Mouse (Mus musculus): Measurements from ENCODE around the gene Cep89. TPM values are rescaled to one million over a fixed set of nuclear protein-coding genes. Genes with fewer than 3 reads are reported as not detected.

The Cep89 gene
- polyA plus RNA-seq, 1 experiment from 2014 or later = 23.8 TPM

Other genes with a start within 250 kb of the Cep89 start
- 2.1 and 4.2 TPM in 2 replicates for gene Slc7a10, start 210.7 kb upstream of the Cep89 start, polyA plus RNA-seq (2014; fragmentation: Nextera tagmentation; extraction: Ambion mirVana)
- 21.4 and 22.3 TPM in 2 replicates for gene Lrp3, start 181.5 kb upstream of the Cep89 start, polyA plus RNA-seq (2014; fragmentation: Nextera tagmentation; extraction: Ambion mirVana)
- 21.2 and 24.0 TPM in 2 replicates for gene Gpatch1, start 78.6 kb upstream of the Cep89 start, polyA plus RNA-seq (2014; fragmentation: Nextera tagmentation; extraction: Ambion mirVana)
- gene Rhpn2, start 62.9 kb upstream of the Cep89 start, polyA plus RNA-seq (2014; fragmentation: Nextera tagmentation; extraction: Ambion mirVana) = 1.2 and 1.6 TPM in 2 replicates
- gene Faap24, start 199 bp upstream of the Cep89 start, polyA plus RNA-seq (2014; fragmentation: Nextera tagmentation; extraction: Ambion mirVana) = 21.6 and 22.7 TPM in 2 replicates
- not detected in 2 replicates for gene Slc7a9, start 51.8 kb downstream of the Cep89 start, polyA plus RNA-seq (2014; fragmentation: Nextera tagmentation; extraction: Ambion mirVana)
- 0.50 and 0.78 TPM in 2 replicates for gene Tdrd12, start 140.7 kb downstream of the Cep89 start, polyA plus RNA-seq (2014; fragmentation: Nextera tagmentation; extraction: Ambion mirVana)
- gene Nudt19, start 159.3 kb downstream of the Cep89 start, polyA plus RNA-seq (2014; fragmentation: Nextera tagmentation; extraction: Ambion mirVana) = 110 and 113 TPM in 2 replicates
- gene Rgs9bp, start 188.5 kb downstream of the Cep89 start, polyA plus RNA-seq (2014; fragmentation: Nextera tagmentation; extraction: Ambion mirVana) = 0.08 and 0.12 TPM in 2 replicates
- 21.8 and 26.3 TPM in 2 replicates for gene Ankrd27, start 189.2 kb downstream of the Cep89 start, polyA plus RNA-seq (2014; fragmentation: Nextera tagmentation; extraction: Ambion mirVana)

All from forebrain, embryonic 14.5 days (tissue).